Mouse (Mus musculus) frontal cortex, postnatal 25 days (tissue): Measurements from ENCODE around the gene Col27a1.
A peak's percentile ranks its signal among the peaks of the same experiment; 100 is the strongest.

Source experiments
- DNase-seq, 2 experiments: peaks; one replicate each; pipeline ENCODE4 v3.0.0; 2022; ENCODE audit warnings: low spot score in 2 of 2

Col27a1 gene

GRCm38 (mm10) chr4:63259066-63259465, 45.3 kb downstream of the Col27a1 start:
- DNase-seq: no peak

GRCm38 (mm10) chr4:63260506-63260905, 46.7 kb downstream of the Col27a1 start:
- DNase-seq: no peak

- no peak for DNase-seq
Measured at GRCm38 (mm10) chr4:63262941-63263340, 49.1 kb downstream of the Col27a1 start.

GRCm38 (mm10) chr4:63266276-63266675, 52.5 kb downstream of the Col27a1 start:
- DNase-seq: no peak

- DNase-seq: no peak
Measured at GRCm38 (mm10) chr4:63267121-63267520, 53.3 kb downstream of the Col27a1 start.

- no peak for DNase-seq
Measured at GRCm38 (mm10) chr4:63267586-63267985, 53.8 kb downstream of the Col27a1 start.

- DNase-seq: no peak
Measured at GRCm38 (mm10) chr4:63268777-63269176, 55.0 kb downstream of the Col27a1 start.

- DNase-seq: no peak
Measured at GRCm38 (mm10) chr4:63274516-63274915, 60.7 kb downstream of the Col27a1 start.

GRCm38 (mm10) chr4:63275251-63275650, 61.4 kb downstream of the Col27a1 start:
- no peak for DNase-seq

GRCm38 (mm10) chr4:63276571-63276970, 62.8 kb downstream of the Col27a1 start:
- no peak for DNase-seq

- DNase-seq: no peak
Measured at GRCm38 (mm10) chr4:63278821-63279220, 65.0 kb downstream of the Col27a1 start.

- no peak for DNase-seq
Measured at GRCm38 (mm10) chr4:63281694-63282093, 67.9 kb downstream of the Col27a1 start.

GRCm38 (mm10) chr4:63283319-63283718, 69.5 kb downstream of the Col27a1 start:
- DNase-seq: no peak

- no peak for DNase-seq
Measured at GRCm38 (mm10) chr4:63286034-63286433, 72.2 kb downstream of the Col27a1 start.

- DNase-seq: no peak
Measured at GRCm38 (mm10) chr4:63288497-63288896, 74.7 kb downstream of the Col27a1 start.

- no peak for DNase-seq
Measured at GRCm38 (mm10) chr4:63290081-63290480, 76.3 kb downstream of the Col27a1 start.

GRCm38 (mm10) chr4:63291075-63291474, 77.3 kb downstream of the Col27a1 start:
- peak; percentile 69 to 75 for DNase-seq

GRCm38 (mm10) chr4:63291658-63292057, 77.9 kb downstream of the Col27a1 start:
- DNase-seq: no peak

GRCm38 (mm10) chr4:63295641-63296040, 81.8 kb downstream of the Col27a1 start:
- no peak for DNase-seq

- DNase-seq: no peak
Measured at GRCm38 (mm10) chr4:63296263-63296662, 82.5 kb downstream of the Col27a1 start.

- DNase-seq: no peak
Measured at GRCm38 (mm10) chr4:63296876-63297275, 83.1 kb downstream of the Col27a1 start.

- no peak for DNase-seq
Measured at GRCm38 (mm10) chr4:63298191-63298590, 84.4 kb downstream of the Col27a1 start.

- DNase-seq: no peak
Measured at GRCm38 (mm10) chr4:63302641-63303040, 88.8 kb downstream of the Col27a1 start.
